Mouse (Mus musculus): ENCODE results near the gene Tprn. TPM values are rescaled to one million over a fixed set of nuclear protein-coding genes. Genes with fewer than 3 reads are reported as not detected.
A peak's percentile ranks its signal among the peaks of the same experiment; 100 is the strongest.

The Tprn gene
- polyA plus RNA-seq, 1 experiment from 2014 or later: 6.1 TPM

- H3K4me1 ChIP-seq (replicated peaks): peaks cover 53% of the 10 kb centered on the region
- no peak for ATAC-seq (ENCODE audit: low read depth)
- no peaks in the 10 kb centered on the region for H3K36me3 ChIP-seq
- H3K4me3 ChIP-seq (replicated peaks): no peak overlapping the region
- no peak overlapping the region for H3K4me2 ChIP-seq
- peaks cover 24% of the 10 kb centered on the region for H3K27me3 ChIP-seq
- DNase-seq: no peak
- H3K9ac ChIP-seq: no peak overlapping the region
- H3K9me3 ChIP-seq (replicated peaks): no peaks in the 10 kb centered on the region
- WGBS (ENCODE audit: insufficient replicate concordance): 52% methylated on average over 4 of the region's 4 CpGs
- H3K27ac ChIP-seq: no peak overlapping the region
Observed at GRCm38 (mm10) chr2:25237522-25237921, 24.9 kb upstream of the Tprn start.

GRCm38 (mm10) chr2:25238106-25238505 lies 24.3 kb upstream of the Tprn start:
- H3K36me3 ChIP-seq: no peaks in the 10 kb centered on the region
- peaks cover 30% of the 10 kb centered on the region for H3K27me3 ChIP-seq
- H3K4me3 ChIP-seq (replicated peaks): no peak overlapping the region
- peaks cover 51% of the 10 kb centered on the region for H3K4me1 ChIP-seq (replicated peaks)
- no peak overlapping the region for H3K27ac ChIP-seq
- no peak for ATAC-seq (ENCODE audit: low read depth)
- H3K9me3 ChIP-seq (replicated peaks): no peaks in the 10 kb centered on the region
- no peak overlapping the region for H3K4me2 ChIP-seq
- DNase-seq: no peak
- H3K9ac ChIP-seq: no peak overlapping the region

- H3K27ac ChIP-seq: no peak overlapping the region
- 79% methylated on average over 3 of the region's 3 CpGs for WGBS (ENCODE audit: insufficient replicate concordance)
- H3K4me1 ChIP-seq (replicated peaks): peaks cover 37% of the 10 kb centered on the region
- no peaks in the 10 kb centered on the region for H3K9me3 ChIP-seq (replicated peaks)
- H3K27me3 ChIP-seq: peaks cover 43% of the 10 kb centered on the region
- no peak overlapping the region for H3K9ac ChIP-seq
- no peak overlapping the region for H3K4me3 ChIP-seq (replicated peaks)
- H3K4me2 ChIP-seq: no peak overlapping the region
- ATAC-seq (ENCODE audit: low read depth) (no peak), DNase-seq (no peak)
- no peaks in the 10 kb centered on the region for H3K36me3 ChIP-seq
Observed at GRCm38 (mm10) chr2:25239766-25240165, 22.7 kb upstream of the Tprn start.

DNA sequence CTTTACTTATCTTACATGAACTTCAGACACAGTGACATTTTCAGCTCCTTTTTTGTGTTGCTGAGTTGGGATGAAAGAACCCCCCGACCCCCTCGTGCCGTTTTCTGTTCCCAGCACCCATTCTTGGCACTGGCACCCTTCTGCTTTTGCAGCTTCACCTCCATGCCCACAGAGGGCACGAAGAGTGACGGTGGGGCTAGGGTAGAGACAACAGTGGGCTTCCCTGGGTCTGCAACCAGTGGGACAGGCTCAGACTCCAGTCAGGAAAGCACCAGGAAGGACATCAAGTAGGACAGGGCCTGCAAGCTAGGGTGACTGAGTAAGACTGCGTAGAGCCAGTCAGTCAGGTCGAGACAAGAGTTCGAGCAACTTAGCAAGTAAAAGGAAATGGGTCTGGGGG lies 22.1 kb upstream of the Tprn start:
- Histone ChIP-seq H3K9ac (peak overlapping the region; percentile 57), H3K36me3 (no peaks in the 10 kb centered on the region), H3K4me3 (replicated peaks) (peak overlapping the region; percentile 57), H3K27me3 (peaks cover 43% of the 10 kb centered on the region), H3K4me1 (replicated peaks) (peaks cover 37% of the 10 kb centered on the region), H3K9me3 (replicated peaks) (no peaks in the 10 kb centered on the region), H3K27ac (no peak overlapping the region), H3K4me2 (peak overlapping the region; percentile 84)
- ATAC-seq (ENCODE audit: low read depth): no peak
- WGBS (ENCODE audit: insufficient replicate concordance): 41% methylated on average over 8 of the region's 8 CpGs
- no peak for DNase-seq

DNA sequence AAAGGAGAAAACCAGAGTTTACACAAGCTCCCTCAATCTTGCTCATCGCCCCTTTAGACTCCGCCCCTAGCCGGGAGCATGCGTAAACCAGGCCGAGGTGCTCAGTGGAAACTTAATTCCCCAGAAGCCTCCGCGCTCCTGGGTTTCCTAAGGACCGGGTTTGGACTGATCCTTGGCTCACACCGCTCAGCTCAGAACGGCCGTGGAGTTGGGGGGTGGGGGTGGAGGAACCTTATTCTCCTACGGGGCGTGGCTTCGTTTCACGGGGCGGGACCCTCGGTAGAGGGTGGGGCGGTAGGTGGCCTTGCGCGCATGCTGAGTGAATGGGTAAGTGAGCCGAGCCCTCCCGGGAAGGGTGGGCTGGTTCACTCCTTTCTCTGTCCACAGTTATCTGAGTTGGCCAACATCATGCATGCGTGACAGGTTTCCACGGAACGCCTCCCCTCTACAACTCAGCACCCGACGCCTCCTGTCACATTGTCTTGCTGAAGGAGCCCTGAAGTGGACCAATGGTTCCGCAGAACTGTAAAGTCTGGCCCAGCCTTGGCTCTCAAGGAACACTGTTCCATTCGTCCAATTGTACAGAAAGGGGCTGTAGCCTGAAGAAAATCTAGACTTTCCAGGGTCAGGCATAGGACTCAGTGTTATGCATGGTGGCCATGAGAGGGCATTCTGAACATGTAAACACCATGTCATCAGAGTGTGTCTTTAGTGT lies 21.5 kb upstream of the Tprn start:
- peaks cover 41% of the 10 kb centered on the region for H3K27me3 ChIP-seq
- ATAC-seq (ENCODE audit: low read depth): peak; percentile 73
- no peaks in the 10 kb centered on the region for H3K9me3 ChIP-seq (replicated peaks)
- H3K36me3 ChIP-seq: peaks cover 3% of the 10 kb centered on the region
- 2% methylated on average over 29 of the region's 29 CpGs for WGBS (ENCODE audit: insufficient replicate concordance)
- H3K4me2 ChIP-seq: peak overlapping the region; percentile 84
- DNase-seq: peak; percentile 60
- H3K4me3 ChIP-seq (replicated peaks): peak overlapping the region; percentile 57
- peaks cover 37% of the 10 kb centered on the region for H3K4me1 ChIP-seq (replicated peaks)
- H3K9ac ChIP-seq: peak overlapping the region; percentile 57
- H3K27ac ChIP-seq: no peak overlapping the region

DNA sequence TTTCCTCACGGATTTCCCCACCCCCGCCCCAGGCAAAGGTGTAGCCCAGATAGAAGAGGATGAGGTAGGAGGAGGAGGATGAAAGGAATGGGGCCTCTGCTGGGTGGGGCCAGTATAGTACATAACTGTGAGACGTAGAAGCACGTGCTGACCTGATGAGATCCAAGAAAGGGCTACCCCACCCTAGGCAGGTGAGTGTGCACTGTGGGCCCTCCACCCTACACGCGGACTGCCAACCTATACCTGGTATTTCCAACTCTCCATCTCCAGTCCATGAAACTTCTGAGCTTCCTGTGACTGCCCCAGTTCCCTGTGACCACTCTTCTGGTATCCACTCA lies 21.0 kb upstream of the Tprn start:
- H3K9ac ChIP-seq: peak overlapping the region; percentile 65; the same call in 1 of the 2 replicates
- peak overlapping the region; percentile 57 for H3K4me3 ChIP-seq (replicated peaks)
- WGBS (ENCODE audit: insufficient replicate concordance): 12% methylated on average over 6 of the region's 6 CpGs
- peaks cover 32% of the 10 kb centered on the region for H3K4me1 ChIP-seq (replicated peaks)
- DNase-seq: no peak
- no peaks in the 10 kb centered on the region for H3K9me3 ChIP-seq (replicated peaks)
- H3K27me3 ChIP-seq: peaks cover 37% of the 10 kb centered on the region
- H3K4me2 ChIP-seq: peak overlapping the region; percentile 84
- ATAC-seq (ENCODE audit: low read depth): peak; percentile 22
- peaks cover 8% of the 10 kb centered on the region for H3K36me3 ChIP-seq
- H3K27ac ChIP-seq: no peak overlapping the region

- Histone ChIP-seq H3K27ac (no peak within 1 kb of the TSS), H3K27me3 (peaks cover 37% of the 10 kb centered on the region), H3K4me1 (replicated peaks) (peaks cover 28% of the 10 kb centered on the region), H3K36me3 (peaks cover 14% of the 10 kb centered on the region), H3K9me3 (replicated peaks) (no peaks in the 10 kb centered on the region), H3K4me2 (peak within 1 kb of the TSS; percentile 84), H3K9ac (peak within 1 kb of the TSS; percentile 65), H3K4me3 (replicated peaks) (peak within 1 kb of the TSS; percentile 57)
- under 1% methylated on average over 57 of the region's 59 CpGs for WGBS (ENCODE audit: insufficient replicate concordance)
- ATAC-seq (ENCODE audit: low read depth) (no peak), DNase-seq (no peak)
Observed at GRCm38 (mm10) chr2:25242101-25242506, 20.3 kb upstream of the Tprn start, which contains the start of the genes Rnf208 and Cysrt1. Gene Rnf208 (plus strand): TSS chr2:25242255. Gene Cysrt1 (minus strand): TSS chr2:25242452.

GRCm38 (mm10) chr2:25243342-25243741 lies 19.1 kb upstream of the Tprn start:
- no peak for ATAC-seq (ENCODE audit: low read depth)
- H3K4me2 ChIP-seq: no peak overlapping the region

DNA sequence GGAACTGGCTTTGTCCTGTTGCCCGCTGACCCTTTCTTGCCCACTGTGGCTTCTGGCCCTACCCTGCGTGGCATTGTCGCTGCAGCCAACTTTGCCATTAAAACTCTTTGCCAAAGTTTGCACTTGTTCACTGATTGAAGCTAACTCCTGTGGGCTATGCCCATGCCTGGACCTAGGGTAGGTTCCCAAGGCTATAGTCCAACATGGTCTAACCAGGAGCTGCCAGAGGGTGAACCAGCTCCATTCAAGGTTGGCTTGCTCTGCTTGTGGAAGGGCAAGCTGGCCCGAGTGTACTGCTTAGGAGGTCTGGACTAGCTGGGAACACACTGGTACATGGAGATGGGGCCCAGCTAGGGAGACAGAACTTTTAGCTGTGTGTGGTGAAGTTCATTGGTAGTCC lies 18.3 kb upstream of the Tprn start:
- H3K4me1 ChIP-seq (replicated peaks): peaks cover 28% of the 10 kb centered on the region
- H3K36me3 ChIP-seq: peaks cover 35% of the 10 kb centered on the region
- no peak overlapping the region for H3K4me2 ChIP-seq
- ATAC-seq (ENCODE audit: low read depth): no peak
- no peaks in the 10 kb centered on the region for H3K9me3 ChIP-seq (replicated peaks)
- WGBS (ENCODE audit: insufficient replicate concordance): 80% methylated on average over 4 of the region's 4 CpGs
- no peak overlapping the region for H3K4me3 ChIP-seq (replicated peaks)
- DNase-seq: no peak
- H3K9ac ChIP-seq: no peak overlapping the region
- H3K27ac ChIP-seq: no peak overlapping the region
- H3K27me3 ChIP-seq: peaks cover 37% of the 10 kb centered on the region

More at GRCm38 (mm10) chr2:25243342-25243741, 19.1 kb upstream of the Tprn start:
- no peak for DNase-seq
- 69% methylated on average over 8 of the region's 8 CpGs for WGBS (ENCODE audit: insufficient replicate concordance)
- Histone ChIP-seq H3K27me3 (peaks cover 37% of the 10 kb centered on the region), H3K9me3 (replicated peaks) (no peaks in the 10 kb centered on the region), H3K4me1 (replicated peaks) (peaks cover 28% of the 10 kb centered on the region), H3K27ac (no peak overlapping the region), H3K4me3 (replicated peaks) (no peak overlapping the region), H3K36me3 (peaks cover 27% of the 10 kb centered on the region), H3K9ac (no peak overlapping the region)

- H3K4me3 ChIP-seq (replicated peaks): no peak within 1 kb of the TSS
- peaks cover 58% of the 10 kb centered on the region for H3K36me3 ChIP-seq
- H3K4me2 ChIP-seq: no peak within 1 kb of the TSS
- no peak within 1 kb of the TSS for H3K9ac ChIP-seq
- peaks cover 15% of the 10 kb centered on the region for H3K4me1 ChIP-seq (replicated peaks)
- no peak within 1 kb of the TSS for H3K27ac ChIP-seq
- H3K9me3 ChIP-seq (replicated peaks): no peaks in the 10 kb centered on the region
- DNase-seq: no peak
- H3K27me3 ChIP-seq: peaks cover 30% of the 10 kb centered on the region
- ATAC-seq (ENCODE audit: low read depth): no peak
- WGBS (ENCODE audit: insufficient replicate concordance): 83% methylated on average over 10 of the region's 10 CpGs
Observed at GRCm38 (mm10) chr2:25246183-25247072, 16.0 kb upstream of the Tprn start, which contains the start of gene AL732309.1. Gene AL732309.1 (minus strand): TSS chr2:25246863.

- Histone ChIP-seq H3K9ac (no peak overlapping the region), H3K4me3 (replicated peaks) (no peak overlapping the region), H3K27ac (no peak overlapping the region), H3K27me3 (no peaks in the 10 kb centered on the region), H3K36me3 (peaks cover 64% of the 10 kb centered on the region), H3K4me2 (no peak overlapping the region), H3K9me3 (replicated peaks) (no peaks in the 10 kb centered on the region), H3K4me1 (replicated peaks) (peaks cover 23% of the 10 kb centered on the region)
- ATAC-seq (ENCODE audit: low read depth) (no peak), DNase-seq (no peak)
- WGBS (ENCODE audit: insufficient replicate concordance): 74% methylated on average over 1 of the region's 1 CpGs
Observed at GRCm38 (mm10) chr2:25252331-25252730, 10.1 kb upstream of the Tprn start.

All from liver, embryonic 13.5 days (tissue).